Mouse (Mus musculus): ENCODE measurements around the gene Pex7.

- TF ChIP-seq POLR2A (IDR thresholded peaks at IDR 0.05; ENCODE audit: extremely low read depth, insufficient read depth, low read length) (no peak), CTCF (IDR thresholded peaks at IDR 0.05; ENCODE audit: extremely low read depth, insufficient read depth, low read length) (no peak)
These were observed 32.6 kb upstream of the Pex7 start for GRCm38 (mm10) chr10:19940127-19940526.

Measured in cortical plate, adult 2 months (tissue).